8 mouse cellular contexts compared by ENCODE assay signal in the genomic region with DNA sequence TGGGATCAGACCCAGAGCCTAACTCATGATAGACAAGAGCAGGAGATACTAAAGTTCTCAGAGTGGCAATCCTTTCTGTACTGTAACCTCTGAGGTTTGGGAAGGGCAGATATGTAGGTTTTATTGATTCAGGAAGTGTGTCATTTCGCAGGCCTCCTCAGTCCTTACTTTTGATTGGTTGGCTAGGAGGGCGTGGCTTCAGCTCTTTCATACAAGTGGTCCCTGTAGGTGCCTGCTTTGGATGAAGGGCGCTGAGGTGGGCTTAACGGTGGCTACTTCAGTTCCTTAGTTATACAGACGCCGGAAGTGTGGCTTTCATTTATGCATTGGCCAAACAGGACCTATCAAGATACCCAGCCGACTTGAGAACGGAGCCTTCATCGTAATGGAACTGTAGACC. TPM values are rescaled to one million over a fixed set of nuclear protein-coding genes. Genes with fewer than 3 reads are reported as not detected.
A peak's percentile ranks its signal among the peaks of the same experiment; 100 is the strongest.
DNase-seq lines count a peak whose midpoint lies in the region; ATAC-seq lines count a peak whose summit lies in the region.

No protein-coding gene starts in this region.

- 0 out of 2 replicates have a peak overlapping the region, but pooled peaks have one; percentile 97 for H3K27ac ChIP-seq in kidney, embryonic 15.5 days
- peak overlapping the region; percentile 96; the same call in 1 of the 2 replicates for H3K27ac ChIP-seq in embryonic facial prominence, embryonic 13.5 days
- no peak overlapping the region for H3K27ac ChIP-seq in midbrain, embryonic 16.5 days (ENCODE audit: low read length)

- H3K27me3 ChIP-seq in kidney, embryonic 15.5 days = no peaks in the 10 kb centered on the region
- H3K27me3 ChIP-seq in embryonic facial prominence, embryonic 13.5 days = no peaks in the 10 kb centered on the region
- no peaks in the 10 kb centered on the region for H3K27me3 ChIP-seq in midbrain, embryonic 16.5 days (ENCODE audit: control insufficient read depth, insufficient read depth, low read depth, low read length)

- DNase-seq in adrenal gland, postnatal 14 days = peak; percentile 9
- no peak for DNase-seq in adrenal gland, adult 2 months
- DNase-seq in kidney, postnatal 10 days = no peak
- DNase-seq in adrenal gland, postnatal 10 days = no peak

- peak overlapping the region; percentile 74 for H3K4me2 ChIP-seq in kidney, embryonic 15.5 days
- H3K4me2 ChIP-seq in embryonic facial prominence, embryonic 13.5 days = peak overlapping the region; percentile 79; the same call in 1 of the 2 replicates
- peak overlapping the region; percentile 57; the same call in 1 of the 2 replicates for H3K4me2 ChIP-seq in midbrain, embryonic 16.5 days (ENCODE audit: low read length)

- H3K9ac ChIP-seq in kidney, embryonic 15.5 days = 0 out of 2 replicates have a peak overlapping the region, but pooled peaks have one; percentile 3
- no peak overlapping the region for H3K9ac ChIP-seq in embryonic facial prominence, embryonic 13.5 days
- H3K9ac ChIP-seq in midbrain, embryonic 16.5 days (ENCODE audit: low read depth, low read length) = no peak overlapping the region

- peaks cover 31% of the 10 kb centered on the region for H3K4me1 ChIP-seq in kidney, embryonic 15.5 days
- peaks cover 25% of the 10 kb centered on the region for H3K4me1 ChIP-seq in embryonic facial prominence, embryonic 13.5 days
- peaks cover 13% of the 10 kb centered on the region for H3K4me1 ChIP-seq in midbrain, embryonic 16.5 days (ENCODE audit: control insufficient read depth, insufficient read depth, low read length)

- H3K4me3 ChIP-seq in kidney, embryonic 15.5 days (replicated peaks) = peak overlapping the region; percentile 63; the same call in 1 of the 2 replicates
- no peak overlapping the region for H3K4me3 ChIP-seq in embryonic facial prominence, embryonic 13.5 days
- no peak overlapping the region for H3K4me3 ChIP-seq in midbrain, embryonic 16.5 days (ENCODE audit: low read depth, low read length)

- H3K9me3 ChIP-seq in kidney, embryonic 15.5 days (replicated peaks) = no peaks in the 10 kb centered on the region
- H3K9me3 ChIP-seq in embryonic facial prominence, embryonic 13.5 days = no peaks in the 10 kb centered on the region
- H3K9me3 ChIP-seq in midbrain, embryonic 16.5 days (replicated peaks; ENCODE audit: control insufficient read depth, low read length, poor library complexity, severe bottlenecking) = no peaks in the 10 kb centered on the region

- ATAC-seq in kidney, embryonic 15.5 days (replicated peaks; ENCODE audit: low FRiP score) = no peak
- ATAC-seq in embryonic facial prominence, embryonic 13.5 days (ENCODE audit: insufficient number of reproducible peaks, insufficient read depth, low FRiP score, low TSS enrichment, low read depth) = no peak
- no peak for ATAC-seq in midbrain, embryonic 16.5 days
- no peak for ATAC-seq in megakaryocyte progenitor cell, adult 5-6 weeks (replicated peaks; ENCODE audit: poor library complexity)

- 86% methylated on average over 9 of the region's 9 CpGs for whole genome bisulfite sequencing in kidney, embryonic 15.5 days
- WGBS in embryonic facial prominence, embryonic 13.5 days = 82% methylated on average over 9 of the region's 9 CpGs
- 81% methylated on average over 9 of the region's 9 CpGs for WGBS in midbrain, embryonic 16.5 days

- H3K36me3 ChIP-seq in kidney, embryonic 15.5 days = peaks cover 42% of the 10 kb centered on the region
- H3K36me3 ChIP-seq in embryonic facial prominence, embryonic 13.5 days = peaks cover 35% of the 10 kb centered on the region
- H3K36me3 ChIP-seq in midbrain, embryonic 16.5 days (ENCODE audit: control insufficient read depth, insufficient read depth, low read length) = peaks cover 13% of the 10 kb centered on the region

RNA-seq across cellular contexts. Expression of a gene that starts 1.2 kb away (rescaled TPM):
- 59.8 and 59.9 TPM in 2 replicates for total RNA-seq in adrenal gland, postnatal 14 days (2021)
- total RNA-seq in adrenal gland, adult 2 months (2021) = 10 to 100 TPM; 81.3 to 92.6 TPM
- polyA plus RNA-seq in adrenal gland, adult 2 months (2012; rRNA removed) = 84.4 and 86.6 TPM in 2 replicates
- polyA plus RNA-seq in kidney, embryonic 15.5 days (2015; fragmentation: Nextera tagmentation; extraction: Ambion mirVana) = 69.3 and 69.9 TPM in 2 replicates
- polyA plus RNA-seq in embryonic facial prominence, embryonic 13.5 days (2015; fragmentation: Nextera tagmentation; extraction: Ambion mirVana) = 43.6 and 52.0 TPM in 2 replicates
- 13.7 and 18.2 TPM in 2 replicates for polyA plus RNA-seq in midbrain, embryonic 16.5 days (2015; fragmentation: Nextera tagmentation; extraction: Ambion mirVana)
- total RNA-seq in adrenal gland, postnatal 10 days (2021) = 10 to 100 TPM; 50.6 to 68.2 TPM
- total RNA-seq in megakaryocyte progenitor cell, adult 5-6 weeks (2015) = 57.5 and 59.3 TPM in 2 replicates
- 23.4 and 25.8 TPM in 2 replicates for total RNA-seq in megakaryocyte progenitor cell, adult 5-6 weeks (2017)

RNA-seq across cellular contexts. Expression of a gene that starts 1.5 kb away (rescaled TPM):
- 55.6 and 58.5 TPM in 2 replicates for total RNA-seq in adrenal gland, postnatal 14 days (2021)
- 10 to 100 TPM; 52.2 to 69.2 TPM for total RNA-seq in adrenal gland, adult 2 months (2021)
- polyA plus RNA-seq in adrenal gland, adult 2 months (2012; rRNA removed) = 46.1 and 50.8 TPM in 2 replicates
- polyA plus RNA-seq in kidney, embryonic 15.5 days (2015; fragmentation: Nextera tagmentation; extraction: Ambion mirVana) = 107 and 108 TPM in 2 replicates
- 78.5 and 97.7 TPM in 2 replicates for polyA plus RNA-seq in embryonic facial prominence, embryonic 13.5 days (2015; fragmentation: Nextera tagmentation; extraction: Ambion mirVana)
- 89.9 and 91.9 TPM in 2 replicates for polyA plus RNA-seq in midbrain, embryonic 16.5 days (2015; fragmentation: Nextera tagmentation; extraction: Ambion mirVana)
- total RNA-seq in adrenal gland, postnatal 10 days (2021) = 10 to 100 TPM; 59.0 to 68.5 TPM
- total RNA-seq in megakaryocyte progenitor cell, adult 5-6 weeks (2015) = 114 and 146 TPM in 2 replicates
- 34.9 and 61.8 TPM in 2 replicates for total RNA-seq in megakaryocyte progenitor cell, adult 5-6 weeks (2017)

RNA-seq across cellular contexts. Expression of a gene that starts 8.2 kb away (rescaled TPM):
- 0.22 and 0.79 TPM in 2 replicates for total RNA-seq in adrenal gland, postnatal 14 days (2021)
- total RNA-seq in adrenal gland, adult 2 months (2021) = under 1 TPM; 0.14 to 0.35 TPM
- polyA plus RNA-seq in adrenal gland, adult 2 months (2012; rRNA removed) = 0.10 and 0.11 TPM in 2 replicates
- 0.14 and 0.30 TPM in 2 replicates for polyA plus RNA-seq in kidney, embryonic 15.5 days (2015; fragmentation: Nextera tagmentation; extraction: Ambion mirVana)
- polyA plus RNA-seq in embryonic facial prominence, embryonic 13.5 days (2015; fragmentation: Nextera tagmentation; extraction: Ambion mirVana) = 0.18 and 0.22 TPM in 2 replicates
- 0.55 and 1.1 TPM in 2 replicates for polyA plus RNA-seq in midbrain, embryonic 16.5 days (2015; fragmentation: Nextera tagmentation; extraction: Ambion mirVana)
- total RNA-seq in adrenal gland, postnatal 10 days (2021) = under 1 TPM; 0.18 to 0.42 TPM
- total RNA-seq in megakaryocyte progenitor cell, adult 5-6 weeks (2015) = 0.07 TPM in 1 of 2 replicates, not detected in the other
- not detected in 2 replicates for total RNA-seq in megakaryocyte progenitor cell, adult 5-6 weeks (2017)

RNA-seq across cellular contexts. Expression of a gene that starts 19.4 kb away (rescaled TPM):
- total RNA-seq in adrenal gland, postnatal 14 days (2021) = 13.3 and 25.0 TPM in 2 replicates
- total RNA-seq in adrenal gland, adult 2 months (2021) = 10 to 100 TPM; 20.5 to 25.3 TPM
- polyA plus RNA-seq in adrenal gland, adult 2 months (2012; rRNA removed) = 122 TPM in 2 replicates
- 1.9 and 7.5 TPM in 2 replicates for polyA plus RNA-seq in kidney, embryonic 15.5 days (2015; fragmentation: Nextera tagmentation; extraction: Ambion mirVana)
- polyA plus RNA-seq in embryonic facial prominence, embryonic 13.5 days (2015; fragmentation: Nextera tagmentation; extraction: Ambion mirVana) = 1.3 and 1.7 TPM in 2 replicates
- polyA plus RNA-seq in midbrain, embryonic 16.5 days (2015; fragmentation: Nextera tagmentation; extraction: Ambion mirVana) = 1.5 and 2.2 TPM in 2 replicates
- 10 to 100 TPM in 1 of 2 experiments, 1 to 10 TPM in 1; 9.7 to 18.1 TPM for total RNA-seq in adrenal gland, postnatal 10 days (2021)
- total RNA-seq in megakaryocyte progenitor cell, adult 5-6 weeks (2015) = 8.2 and 8.5 TPM in 2 replicates
- total RNA-seq in megakaryocyte progenitor cell, adult 5-6 weeks (2017) = 4.7 and 7.0 TPM in 2 replicates

RNA-seq across cellular contexts. Expression of a gene that starts 19.6 kb away (rescaled TPM):
- total RNA-seq in adrenal gland, postnatal 14 days (2021) = not detected in 2 replicates
- total RNA-seq in adrenal gland, adult 2 months (2021) = not detected
- 6.3 and 7.4 TPM in 2 replicates for polyA plus RNA-seq in adrenal gland, adult 2 months (2012; rRNA removed)
- polyA plus RNA-seq in kidney, embryonic 15.5 days (2015; fragmentation: Nextera tagmentation; extraction: Ambion mirVana) = 0.44 TPM in 1 of 2 replicates, not detected in the other
- polyA plus RNA-seq in embryonic facial prominence, embryonic 13.5 days (2015; fragmentation: Nextera tagmentation; extraction: Ambion mirVana) = 0.20 TPM in 1 of 2 replicates, not detected in the other
- 0.41 TPM in 1 of 2 replicates, not detected in the other for polyA plus RNA-seq in midbrain, embryonic 16.5 days (2015; fragmentation: Nextera tagmentation; extraction: Ambion mirVana)
- total RNA-seq in adrenal gland, postnatal 10 days (2021) = not detected
- not detected in 2 replicates for total RNA-seq in megakaryocyte progenitor cell, adult 5-6 weeks (2015)
- 1.4 TPM in 1 of 2 replicates, not detected in the other for total RNA-seq in megakaryocyte progenitor cell, adult 5-6 weeks (2017)
